Mouse (Mus musculus) spleen, adult 12 weeks (tissue): ENCODE results near the gene Nol9.

ENCODE experiments used
- DNase-seq: peaks from one replicate; pipeline ENCODE4 v3.0.0; 2022; ENCODE audit warnings: low spot score

Nol9 gene

DNA sequence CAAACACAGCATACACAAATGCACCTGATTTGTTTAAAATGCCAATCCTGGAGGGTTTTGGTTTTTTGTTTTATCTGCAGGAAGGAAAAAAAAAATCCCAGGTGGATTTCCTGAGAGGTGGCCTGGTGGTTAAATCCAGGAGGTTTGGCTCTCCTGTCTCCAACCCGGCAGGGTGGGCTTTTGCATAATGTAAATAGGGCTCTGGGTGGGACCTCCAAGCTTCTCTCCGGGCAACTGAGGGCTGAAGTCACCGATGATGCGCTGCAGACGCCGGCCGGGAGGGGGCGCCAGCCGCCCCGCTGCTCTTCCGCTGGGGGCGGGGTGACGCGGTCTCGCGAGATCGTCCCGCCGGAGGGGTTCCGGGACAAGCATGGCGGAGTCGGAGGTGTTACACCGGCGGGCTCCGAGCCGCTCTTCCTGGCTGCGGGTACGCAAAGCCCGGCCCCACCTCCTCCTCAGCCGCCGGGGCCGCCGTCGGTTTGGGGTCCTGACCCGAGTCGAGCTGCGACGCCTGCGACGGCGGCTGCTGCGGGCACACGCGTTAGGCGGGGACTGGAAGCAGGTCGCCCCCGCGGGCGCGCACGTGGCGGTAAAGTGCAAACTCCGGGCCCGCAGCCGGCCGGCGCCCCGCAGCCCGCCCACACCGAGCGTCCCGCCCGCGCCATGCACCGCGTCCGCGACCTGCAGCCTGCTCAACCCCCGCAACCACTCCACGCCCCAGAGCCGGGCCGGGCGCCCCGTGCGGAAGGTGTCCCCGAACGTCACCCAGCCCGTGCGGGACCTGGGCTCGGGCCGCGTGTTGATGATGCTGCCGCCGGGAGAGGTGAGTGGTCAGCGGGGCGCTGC lies at the start of gene Nol9:
Gene Nol9, plus strand, starts transcription at position 337 of the 846 bp plus-strand sequence.
- peak; percentile 94 for DNase-seq

DNA sequence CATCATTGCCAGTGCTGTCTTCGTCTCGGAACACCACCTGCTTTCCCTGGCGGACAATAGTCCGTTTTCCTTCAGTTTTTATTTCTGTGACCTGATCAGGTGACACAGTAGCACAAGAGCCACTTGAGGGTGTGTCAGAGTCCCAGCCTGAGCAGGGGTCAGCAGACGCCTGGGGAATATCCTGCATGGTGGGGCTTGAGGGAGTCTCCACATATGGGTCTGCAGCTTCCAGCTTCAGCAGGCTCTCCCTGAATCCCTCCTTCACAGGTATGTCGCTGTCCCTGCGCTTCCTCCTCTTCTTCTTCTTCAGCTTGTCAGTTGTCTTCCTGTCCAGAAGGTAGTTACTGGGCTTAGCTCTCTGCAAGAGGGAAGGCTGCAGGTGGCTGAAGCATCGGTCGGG lies 47.0 kb upstream of the Nol9 start:
- DNase-seq = no peak

DNA sequence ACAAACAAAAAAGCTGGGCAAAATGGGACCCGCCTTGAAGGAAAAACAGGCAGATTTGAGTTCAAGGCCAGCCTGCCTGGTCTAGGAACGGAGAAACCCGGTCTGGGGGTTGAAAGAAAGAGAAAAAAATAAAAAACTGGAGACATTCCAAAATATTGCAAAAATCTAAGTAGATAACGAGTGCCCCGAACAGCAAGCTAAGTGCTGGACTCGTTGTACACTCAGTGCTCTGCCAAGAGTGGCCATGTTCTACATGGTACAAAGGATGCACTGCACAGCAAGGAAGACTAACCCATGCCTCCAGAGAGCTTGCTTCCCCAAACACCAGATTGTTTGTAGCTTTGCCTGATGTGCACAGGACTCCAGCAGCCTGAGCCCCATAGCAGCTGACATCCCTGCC lies 46.1 kb upstream of the Nol9 start:
- no peak for DNase-seq

DNA sequence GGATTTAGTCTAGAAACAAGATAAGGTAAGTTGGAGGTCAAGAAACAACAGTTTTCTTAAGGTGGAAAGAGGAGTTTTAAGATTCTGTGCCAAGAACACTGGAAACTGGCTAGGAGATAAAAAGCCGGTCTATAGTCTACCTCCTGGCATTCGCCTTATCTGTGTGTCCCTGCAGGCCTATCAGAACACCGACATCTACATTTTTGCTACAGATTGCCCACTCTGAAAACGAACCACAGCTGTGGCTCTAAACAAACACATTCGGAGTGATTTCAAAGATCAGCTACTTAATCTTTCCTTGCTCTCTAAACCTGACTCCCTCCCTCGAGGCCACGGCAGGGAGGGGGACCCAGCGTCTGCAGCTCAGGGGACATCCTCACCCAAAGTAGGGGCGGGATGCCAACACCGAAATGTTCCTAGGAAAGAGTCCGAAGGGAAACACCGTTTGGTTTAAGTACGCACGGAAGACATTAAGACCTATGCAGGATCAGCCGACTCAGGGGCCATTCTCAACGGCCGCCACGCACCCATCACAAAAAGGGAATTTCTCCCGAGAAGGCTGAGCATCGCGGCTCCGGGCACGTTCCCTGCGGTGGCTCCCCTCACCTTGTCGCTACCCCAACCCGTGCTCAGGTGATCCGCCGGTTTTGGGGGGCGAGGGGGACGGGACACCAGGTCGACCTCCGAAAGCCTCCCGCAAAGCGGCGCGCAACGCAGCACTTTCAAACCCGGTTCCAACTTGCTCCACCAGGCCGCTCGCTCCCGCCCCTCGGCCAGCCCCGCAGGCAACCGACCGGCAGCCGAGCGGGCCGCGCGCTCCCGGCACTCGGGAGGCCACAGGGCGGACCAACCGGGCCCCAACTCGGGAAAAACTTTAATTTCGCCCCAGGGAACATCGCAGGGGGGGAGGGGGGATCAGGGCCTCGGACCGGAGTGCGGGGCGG lies 44.6 kb upstream of the Nol9 start:
- no peak for DNase-seq

GRCm38 (mm10) chr4:151995371-151996172 lies 43.5 kb upstream of the Nol9 start:
- no peak for DNase-seq

DNA sequence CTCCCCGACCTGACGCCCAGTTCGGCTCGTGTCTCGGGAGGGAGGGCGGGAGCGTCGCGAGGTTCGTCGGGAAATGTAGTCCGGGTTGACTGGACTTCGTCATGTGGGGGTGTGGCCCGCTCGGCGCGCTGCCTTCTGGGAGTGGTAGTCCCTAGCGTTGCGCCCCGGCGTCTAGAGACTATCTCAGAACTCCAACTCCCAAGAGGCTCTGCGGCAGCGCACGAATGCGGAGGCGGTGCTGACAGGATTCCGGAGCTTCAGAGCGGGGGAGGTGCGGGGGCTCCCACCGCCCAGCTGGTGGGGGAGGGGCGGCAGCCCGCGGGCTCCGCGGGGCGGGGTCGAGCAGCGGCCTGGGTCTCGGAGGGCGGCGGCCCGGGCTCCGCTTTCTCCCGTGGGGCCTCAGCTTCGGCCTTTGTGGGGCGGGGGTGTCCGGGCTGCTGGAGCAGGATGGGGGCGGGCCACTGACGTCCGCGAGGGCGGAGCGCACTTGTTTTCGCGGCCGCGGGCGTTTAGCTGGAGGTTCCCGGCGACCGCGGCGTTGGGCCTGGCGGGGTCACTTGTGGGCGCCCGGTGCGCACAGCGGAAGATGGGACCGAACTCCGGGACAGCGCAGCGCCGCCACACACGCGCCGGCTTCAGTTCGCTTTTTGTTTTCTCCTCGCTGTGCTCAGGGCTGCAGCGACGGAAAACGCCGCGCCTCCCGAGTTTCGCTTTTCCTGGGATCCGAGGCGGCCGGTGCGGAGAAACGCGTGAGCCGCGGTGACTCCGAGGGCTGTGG lies 42.8 kb upstream of the Nol9 start, which contains the start of gene Phf13:
Gene Phf13, minus strand, starts transcription at position 86 of the 778 bp plus-strand sequence.
- DNase-seq = peak; percentile 96

- DNase-seq = no peak
These were observed 42.2 kb upstream of the Nol9 start for GRCm38 (mm10) chr4:151996951-151997222.

DNA sequence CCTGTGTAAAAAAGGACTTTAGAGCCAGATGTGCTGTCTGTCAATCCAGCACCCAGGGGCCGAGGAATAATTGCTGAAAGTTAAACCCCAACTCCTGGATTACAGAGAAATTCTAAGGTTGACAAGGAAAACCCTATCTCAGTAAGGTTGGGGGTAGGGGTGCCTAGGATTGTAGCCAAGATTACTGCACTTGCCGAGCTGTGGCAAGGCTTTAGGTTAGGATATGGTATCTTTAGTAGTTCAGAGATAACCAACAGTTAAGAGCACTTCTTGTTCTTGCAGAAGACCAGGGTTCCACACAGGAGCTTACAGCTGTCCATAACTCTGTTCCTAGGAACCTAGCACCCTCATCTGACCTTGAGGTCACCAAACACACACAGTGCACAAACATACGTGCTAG lies 41.4 kb upstream of the Nol9 start:
- no peak for DNase-seq

DNA sequence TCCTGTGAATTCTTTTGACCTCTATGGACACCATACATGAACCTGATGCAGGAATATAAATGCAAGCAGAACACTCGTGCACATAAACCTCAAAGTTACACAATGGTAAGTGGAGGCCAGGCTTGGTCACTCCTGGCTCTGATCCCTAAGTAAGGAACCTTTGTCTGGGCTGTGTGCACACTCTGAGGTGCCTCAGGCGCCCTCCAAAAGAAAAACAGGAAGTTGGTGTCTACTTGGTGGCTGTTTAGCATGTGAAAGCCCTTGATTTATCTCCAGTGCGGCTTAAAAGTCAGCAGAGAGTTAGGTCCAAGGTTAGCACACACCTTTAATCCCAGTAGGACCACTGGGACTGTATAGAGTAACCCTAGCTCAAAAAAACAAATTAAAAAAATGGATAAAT lies 39.6 kb upstream of the Nol9 start:
- no peak for DNase-seq

DNA sequence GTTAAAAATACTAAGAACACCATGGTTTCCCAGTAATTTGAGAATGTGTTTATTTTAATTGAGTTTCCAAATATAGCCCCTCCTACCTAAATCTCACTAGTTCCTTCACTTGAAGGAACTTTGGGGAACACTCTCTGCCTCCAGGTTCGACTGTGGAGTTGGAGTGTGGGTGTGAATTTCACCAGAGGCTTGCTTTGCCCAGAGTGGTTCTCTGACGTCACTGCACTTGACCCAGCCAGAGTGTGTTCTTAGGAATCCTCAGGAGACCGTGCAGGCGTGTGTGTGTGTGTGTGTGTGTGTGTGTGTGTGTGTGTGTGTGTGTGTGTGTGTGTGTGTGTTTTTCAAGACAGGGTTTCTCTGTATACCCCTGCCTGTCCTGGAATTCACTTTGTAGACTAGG lies 38.2 kb upstream of the Nol9 start:
- no peak for DNase-seq

DNA sequence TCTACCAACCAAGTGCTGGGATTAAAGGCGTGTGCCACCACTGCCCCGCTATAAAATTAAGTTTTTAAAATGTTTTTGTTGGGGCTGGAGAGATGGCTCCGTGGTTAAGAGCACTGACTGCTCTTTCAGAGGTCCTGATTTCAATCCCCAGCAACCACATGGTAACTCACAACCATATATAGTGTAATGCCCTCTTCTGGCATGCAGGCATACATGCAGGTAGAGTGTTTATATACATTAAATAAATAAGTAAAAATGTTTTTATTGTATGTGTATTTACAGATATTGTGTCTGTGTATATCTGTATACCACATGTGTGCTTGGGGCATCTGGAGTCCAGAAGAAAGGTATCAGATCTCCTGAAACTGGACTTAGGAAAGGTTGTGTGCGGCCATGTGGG lies 37.8 kb upstream of the Nol9 start:
- DNase-seq = no peak

- DNase-seq = no peak
These were observed 37.1 kb upstream of the Nol9 start for GRCm38 (mm10) chr4:152002063-152002462.

GRCm38 (mm10) chr4:152006137-152006536 lies 33.0 kb upstream of the Nol9 start:
- no peak for DNase-seq

- no peak for DNase-seq
These were observed 32.3 kb upstream of the Nol9 start for GRCm38 (mm10) chr4:152006812-152007211.

DNA sequence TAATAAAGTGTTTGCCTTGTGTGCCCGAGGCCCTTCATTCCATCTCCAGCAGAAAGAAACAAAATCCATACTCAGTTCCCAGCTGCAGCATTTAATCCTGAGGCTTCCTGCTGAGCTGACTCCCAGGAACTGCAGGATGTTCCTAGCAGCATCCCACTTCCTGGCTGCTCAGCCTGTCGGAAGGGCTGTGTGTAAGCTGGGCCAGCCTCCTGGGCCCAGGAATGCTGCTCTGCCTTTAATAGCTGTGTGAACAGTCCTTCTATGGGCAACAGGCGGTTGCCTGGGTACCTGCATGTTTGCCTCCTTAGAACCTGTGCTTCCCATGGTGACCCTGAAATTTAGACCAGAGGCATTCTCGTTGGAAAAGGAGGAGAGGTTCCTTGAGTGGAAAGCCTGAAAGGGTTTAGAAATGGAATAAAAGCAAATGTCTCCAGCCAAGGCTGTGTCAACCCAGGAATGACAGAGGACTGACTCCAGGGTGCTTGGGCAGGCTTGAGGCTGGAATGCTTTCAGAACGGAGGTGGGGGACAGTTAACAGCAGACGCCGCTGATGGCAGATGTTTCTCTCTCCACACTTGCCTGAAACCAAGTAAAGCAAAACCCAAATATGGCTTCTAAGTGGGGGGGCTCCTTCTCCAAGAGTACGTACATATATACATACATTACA lies 31.5 kb upstream of the Nol9 start:
- no peak for DNase-seq

GRCm38 (mm10) chr4:152008148-152008500 lies 31.0 kb upstream of the Nol9 start:
- DNase-seq = no peak

GRCm38 (mm10) chr4:152008622-152009075 lies 30.5 kb upstream of the Nol9 start, which contains the start of gene Klhl21:
Gene Klhl21, plus strand, starts transcription at chr4:152008803.
- peak; percentile 85 for DNase-seq

GRCm38 (mm10) chr4:152009076-152010051 lies 29.8 kb upstream of the Nol9 start:
- DNase-seq = peak; percentile 38

GRCm38 (mm10) chr4:152010091-152010706 lies 28.9 kb upstream of the Nol9 start:
- DNase-seq = peak; percentile 35
